Mouse (Mus musculus): ENCODE results near the gene Cypt2. TPM values are rescaled to one million over a fixed set of nuclear protein-coding genes. Genes with fewer than 3 reads are reported as not detected.
"Not testable (repeated sequence)": the region's sequence is repeated elsewhere in the genome, so short reads cannot be mapped to it uniquely, and the experiment has no call there.

The Cypt2 gene
- not detected in 2 replicates for polyA plus RNA-seq (2016; fragmentation: Nextera tagmentation; extraction: Ambion mirVana)

- 88% methylated on average over 4 of the region's 4 CpGs for WGBS
- not testable (repeated sequence) for ATAC-seq (ENCODE audit: insufficient number of reproducible peaks, insufficient read depth, low FRiP score, low TSS enrichment, low read depth); H3K36me3 ChIP-seq; H3K27me3 ChIP-seq; H3K4me1 ChIP-seq (replicated peaks); H3K9ac ChIP-seq (replicated peaks); H3K9me3 ChIP-seq; H3K4me2 ChIP-seq; H3K27ac ChIP-seq; H3K4me3 ChIP-seq (replicated peaks)
Observed at GRCm38 (mm10) chrX:105499472-105499871, at the start of gene Cypt2. Gene Cypt2 (plus strand): TSS chrX:105499772.

GRCm38 (mm10) chrX:105546234-105546633 is 46.7 kb downstream of the Cypt2 start:
- WGBS, result 79% methylated on average over 6 of the region's 6 CpGs

More at GRCm38 (mm10) chrX:105546234-105546633, 46.7 kb downstream of the Cypt2 start:
- H3K4me1 ChIP-seq (replicated peaks), result no peaks in the 10 kb centered on the region
- ATAC-seq (ENCODE audit: insufficient number of reproducible peaks, insufficient read depth, low FRiP score, low TSS enrichment, low read depth), result no peak
- no peak overlapping the region for H3K27ac ChIP-seq
- no peak overlapping the region for H3K4me3 ChIP-seq (replicated peaks)
- H3K27me3 ChIP-seq, result no peaks in the 10 kb centered on the region; the same call in 1 of the 2 replicates
- no peak overlapping the region for H3K4me2 ChIP-seq
- no peaks in the 10 kb centered on the region for H3K9me3 ChIP-seq
- H3K9ac ChIP-seq (replicated peaks), result no peak overlapping the region
- H3K36me3 ChIP-seq, result no peaks in the 10 kb centered on the region

Measured in limb, embryonic 12.5 days (tissue).